Mouse (Mus musculus) adrenal gland, postnatal 14 days (tissue): ENCODE results near the gene Tm2d3. TPM values are rescaled to one million over a fixed set of nuclear protein-coding genes. Genes with fewer than 3 reads are reported as not detected.

Experiments used
- DNase-seq: peaks from one replicate; pipeline ENCODE4 v3.0.0; 2021; ENCODE audit warnings: mixed read lengths
- total RNA-seq: library from RNA; stranded (reverse); gene quantifications from 2 replicates; pipeline ENCODE4 v1.2.3, GENCODE M21; 2021

Gene Tm2d3
- total RNA-seq, 1 experiment from 2014 or later: 47.7 TPM

DNA sequence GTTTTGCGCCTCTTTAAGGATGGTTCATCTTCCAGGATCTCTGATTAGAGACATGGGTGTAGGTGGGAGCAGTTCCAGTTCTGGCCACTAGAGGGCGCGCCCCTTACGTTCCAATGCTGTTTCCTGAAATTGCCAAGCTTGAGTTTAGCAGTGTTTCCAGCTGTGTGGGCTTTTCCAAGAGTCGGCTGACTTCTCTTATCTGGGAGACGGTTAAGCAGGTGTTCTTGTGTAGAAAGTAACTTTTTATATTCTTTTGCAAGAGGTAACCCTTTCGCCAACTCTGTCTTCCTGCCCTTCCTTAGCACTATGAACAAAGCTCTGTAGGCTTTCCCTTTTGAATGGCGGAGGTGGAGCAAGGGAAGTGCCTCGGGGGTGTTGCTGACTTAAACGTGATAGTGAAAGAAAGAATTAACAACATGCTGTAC, 13.9 kb downstream of the Tm2d3 start:
- DNase-seq: peak; percentile 86

DNA sequence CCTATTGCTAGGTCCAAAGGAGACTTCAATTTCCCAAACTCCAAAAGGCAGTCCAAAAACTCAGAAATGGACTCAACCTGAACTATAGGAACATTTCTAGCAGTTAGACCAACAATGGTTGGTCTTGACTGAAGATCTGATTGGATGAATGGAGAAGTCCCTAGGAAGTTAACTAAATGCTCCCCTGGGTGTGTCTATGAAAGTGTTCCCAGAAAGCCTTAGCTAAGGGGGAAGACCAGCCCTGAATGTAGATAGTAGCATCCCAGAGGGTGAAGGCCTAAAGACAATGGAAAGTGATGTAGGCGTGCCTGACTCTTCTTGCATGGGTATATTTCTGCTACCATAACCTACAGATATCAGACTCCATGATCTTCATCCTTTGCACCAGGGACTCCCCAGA, 17.5 kb downstream of the Tm2d3 start:
- no peak for DNase-seq

DNA sequence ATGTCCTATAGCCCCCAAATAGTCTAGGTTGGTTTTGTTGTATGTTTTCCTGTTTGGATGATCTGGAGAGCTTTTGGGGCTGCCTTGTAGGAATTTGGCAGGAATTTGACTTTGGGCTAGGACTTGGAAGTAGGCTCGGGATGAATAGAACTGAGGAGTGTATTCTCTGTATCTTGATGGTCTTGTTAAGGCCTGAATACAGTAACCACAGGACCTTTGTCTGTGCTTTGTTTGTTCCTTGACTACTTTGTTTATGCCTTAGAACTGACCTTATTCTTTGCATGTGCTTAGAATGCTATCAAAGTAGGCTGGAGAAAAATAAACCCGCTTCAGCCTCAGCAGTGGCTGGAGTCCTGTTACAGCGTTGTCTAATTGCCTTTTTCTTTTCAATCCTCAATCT, 19.3 kb downstream of the Tm2d3 start:
- DNase-seq: no peak

DNA sequence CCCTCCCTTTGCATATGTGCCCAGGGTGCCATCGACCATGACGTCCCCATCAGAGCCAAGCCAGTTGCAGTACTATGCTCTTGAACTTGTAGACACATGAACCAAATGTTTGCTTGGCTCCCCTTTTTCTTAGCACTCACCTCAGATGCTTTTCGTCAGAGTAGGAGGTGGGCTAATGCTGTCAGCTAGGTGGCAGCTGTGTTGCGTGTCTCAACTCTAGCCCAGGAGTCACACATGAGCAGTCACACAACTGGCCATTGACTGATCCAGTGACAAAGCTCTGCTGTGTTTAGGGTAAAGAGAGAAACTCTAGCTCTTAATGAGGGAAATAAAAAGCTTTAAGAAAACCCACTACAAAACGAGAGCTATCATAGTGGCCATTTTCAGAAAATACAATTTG, 22.8 kb downstream of the Tm2d3 start:
- no peak for DNase-seq

DNA sequence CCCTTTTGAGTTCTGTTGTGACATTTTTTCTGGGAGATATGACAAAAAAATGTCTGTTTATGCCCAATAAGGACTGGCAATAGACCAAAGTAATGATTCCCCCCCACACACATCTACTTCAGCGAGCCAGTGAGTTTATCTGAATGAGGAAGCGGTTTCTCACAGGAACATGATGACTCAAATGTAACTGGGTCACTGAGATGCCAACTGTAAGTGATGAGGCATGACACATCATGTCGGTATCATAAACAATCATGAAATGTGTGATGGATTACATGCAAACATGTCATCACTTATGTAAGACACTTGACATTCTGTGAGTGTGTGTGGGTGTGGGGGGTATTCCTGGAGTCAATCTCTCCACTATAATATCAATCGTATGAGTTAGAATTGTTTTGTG, 23.3 kb downstream of the Tm2d3 start:
- peak; percentile 15 for DNase-seq

DNA sequence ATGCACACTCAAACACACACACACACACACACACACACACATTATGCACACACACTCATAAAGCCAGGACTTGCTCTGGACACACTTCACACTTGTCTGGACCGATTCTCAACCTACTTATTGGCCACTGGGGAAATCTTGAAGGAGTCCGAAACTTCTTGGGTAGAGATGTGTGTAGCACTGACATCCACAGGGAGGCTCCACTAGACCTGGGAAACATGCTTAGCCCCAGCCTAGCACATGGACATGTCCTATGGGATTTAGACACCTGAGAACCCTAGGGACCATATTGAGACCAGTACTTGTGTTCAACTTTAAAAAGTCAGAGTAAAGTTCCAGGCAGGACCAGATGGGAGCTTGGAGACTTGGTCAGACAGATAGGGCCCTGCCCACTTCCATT, 43.1 kb downstream of the Tm2d3 start:
- DNase-seq: peak; percentile 24

DNA sequence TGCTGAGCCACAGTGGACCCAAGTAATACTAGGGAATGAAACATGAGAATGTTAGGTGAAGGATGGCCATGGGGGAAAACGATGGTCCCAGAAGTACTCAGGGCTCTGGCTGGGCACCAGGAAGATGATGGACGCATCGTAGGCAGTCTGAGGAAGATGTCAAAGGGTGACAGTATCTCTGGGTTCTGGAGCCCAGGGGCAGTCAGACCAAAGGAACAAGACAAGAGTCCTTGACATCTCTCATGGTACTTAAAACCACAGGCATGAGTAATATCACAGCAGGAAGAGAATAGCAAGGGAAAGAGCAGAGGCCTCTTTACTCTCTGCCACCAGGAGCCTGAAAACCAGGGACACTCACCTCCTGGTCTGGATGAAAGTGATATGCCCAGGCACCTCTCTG, 44.3 kb downstream of the Tm2d3 start:
- peak; percentile 29 for DNase-seq

DNA sequence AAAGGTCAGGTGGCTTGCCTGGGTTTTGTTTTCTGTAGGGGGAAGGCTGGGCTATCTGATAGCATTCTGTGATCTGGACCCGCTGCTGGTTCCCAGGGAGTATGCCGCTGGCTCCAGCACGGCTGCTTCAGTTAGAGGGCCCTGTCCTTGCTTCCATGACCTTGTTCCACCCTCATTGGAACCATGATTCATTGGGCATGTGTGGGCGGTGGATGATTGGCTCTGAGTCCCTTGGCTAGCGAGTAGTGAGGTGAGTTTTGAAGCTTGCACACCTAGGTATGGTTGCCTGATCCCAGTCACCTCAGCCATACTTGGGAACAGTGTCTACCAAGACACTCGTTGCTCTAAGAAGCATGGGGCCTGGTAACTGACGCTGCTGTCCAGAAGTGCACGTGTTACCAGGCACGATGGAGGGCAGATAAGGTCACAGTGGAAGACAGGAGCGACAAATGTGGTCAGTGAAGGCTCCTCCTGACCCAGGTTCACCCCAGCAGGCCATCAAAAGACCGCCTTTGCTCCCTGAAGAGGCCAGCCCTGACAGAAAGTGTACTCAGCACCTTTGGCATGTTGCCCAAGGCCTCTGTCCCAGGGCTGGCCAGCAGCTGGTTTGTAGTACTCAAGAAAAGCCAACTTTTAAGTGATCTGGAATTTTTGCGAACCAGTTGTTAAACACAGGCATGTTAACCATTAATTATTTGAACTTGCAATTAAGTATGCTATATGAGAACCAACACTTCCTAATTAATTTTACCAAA, 46.5 kb downstream of the Tm2d3 start:
- peak; percentile 92 for DNase-seq

DNA sequence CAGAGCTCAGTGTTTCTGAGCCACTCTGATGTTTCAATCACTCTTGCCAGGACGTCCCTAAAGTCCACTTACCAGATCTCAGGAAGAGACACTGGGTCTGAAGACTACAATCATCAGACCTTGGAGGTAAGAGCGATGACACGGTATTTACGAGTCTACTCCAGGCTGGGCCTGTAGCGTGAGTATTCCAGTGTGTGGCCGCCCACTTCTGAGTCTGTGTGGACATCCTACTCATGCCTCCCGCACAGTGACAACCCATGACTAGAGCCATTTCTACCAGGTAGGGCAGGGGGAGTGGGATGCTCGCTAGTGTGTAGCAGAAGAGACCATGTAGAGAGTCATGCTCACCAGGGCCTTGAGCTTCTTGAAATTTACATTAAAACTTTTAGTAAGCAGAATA, 51.9 kb downstream of the Tm2d3 start:
- DNase-seq: no peak

DNA sequence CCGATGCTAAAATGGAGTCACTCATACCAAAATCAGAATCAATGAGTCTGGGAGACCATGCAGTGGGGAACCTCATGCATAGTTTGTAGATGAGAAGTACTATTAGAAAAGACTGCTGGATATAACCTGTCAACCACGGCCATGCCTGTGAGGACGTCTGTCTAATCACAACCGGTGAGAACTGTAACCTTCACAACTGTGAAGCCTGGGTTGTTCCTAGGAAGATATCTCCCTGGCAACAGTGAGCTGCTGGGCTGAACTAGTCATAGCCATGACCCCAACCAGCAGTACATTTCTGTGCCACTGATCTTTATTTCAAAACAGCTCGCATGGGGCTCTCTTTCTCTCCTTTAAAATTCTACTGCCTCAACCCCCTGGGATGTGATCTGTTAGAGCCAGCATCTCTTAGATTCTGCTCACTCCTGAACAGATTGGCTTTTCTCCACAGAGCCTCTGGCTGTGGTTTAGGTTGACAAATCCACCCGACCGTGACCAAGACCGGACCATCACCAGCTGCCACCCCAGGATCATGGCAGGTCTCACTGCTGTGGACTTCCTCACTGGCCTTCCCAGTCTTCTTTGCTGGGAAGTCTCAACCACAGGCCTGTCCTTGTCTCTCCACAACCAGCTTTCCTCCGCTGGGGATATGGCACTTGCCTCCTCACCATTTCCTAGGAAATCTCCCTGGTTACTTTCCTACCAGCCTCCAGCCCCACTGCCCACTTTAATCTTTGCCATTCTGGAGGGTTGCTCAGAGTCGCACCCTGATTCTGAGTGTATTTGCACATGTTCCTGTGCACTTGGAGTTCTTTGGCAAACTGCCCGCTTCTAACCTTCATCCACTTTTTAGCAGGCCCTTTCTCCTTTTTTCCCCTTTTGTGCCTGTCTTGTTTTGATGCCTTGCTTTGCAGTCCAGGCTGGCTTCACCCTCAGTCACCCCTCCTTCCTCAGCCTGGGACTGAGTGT, 57.3 kb downstream of the Tm2d3 start:
- no peak for DNase-seq

Other genes with a start within 250 kb of the Tm2d3 start
- gene Tjp1, start 163.4 kb upstream of the Tm2d3 start, total RNA-seq: 96.7 and 105 TPM in 2 replicates
- 26.0 and 26.4 TPM in 2 replicates for gene Tarsl2, start 46.3 kb upstream of the Tm2d3 start, total RNA-seq
- gene Pcsk6, start 170.6 kb downstream of the Tm2d3 start, total RNA-seq: 32.1 and 32.7 TPM in 2 replicates